Mouse (Mus musculus): ENCODE data around the gene Igfbp4.

- no peak for TF ChIP-seq ZC3H11A (IDR thresholded peaks at IDR 0.05; ENCODE audit: borderline replicate concordance, low read depth, low read length)
- TF ChIP-seq HCFC1 (IDR thresholded peaks at IDR 0.05; ENCODE audit: borderline replicate concordance, insufficient read depth, low read length): no peak
- no peak for TF ChIP-seq ZNF384 (IDR thresholded peaks at IDR 0.05; ENCODE audit: low read depth, low read length)
- no peak for TF ChIP-seq MAFK (IDR thresholded peaks at IDR 0.05; ENCODE audit: insufficient read depth, low read depth, low read length)
- no peak for TF ChIP-seq CHD2 (IDR thresholded peaks at IDR 0.05; ENCODE audit: low read depth, low read length)
Measured at GRCm38 (mm10) chr11:99096417-99096816, 55.4 kb downstream of the Igfbp4 start.
